Mouse (Mus musculus) heart, postnatal 0 days (tissue): ENCODE measurements around the gene Hipk2. TPM values are rescaled to one million over a fixed set of nuclear protein-coding genes. Genes with fewer than 3 reads are reported as not detected.
A peak's percentile ranks its signal among the peaks of the same experiment; 100 is the strongest.

Experiments used
- ATAC-seq: fragments of 200-750 bp; cut with Nextera tagmentation; 2 replicates; pipeline ENCODE4 v1.8.0; 2017; ENCODE audit warnings: low read depth, moderate number of reproducible peaks, moderate library complexity; ENCODE audit not compliant: insufficient read depth
- DNase-seq: peaks from one replicate; pipeline ENCODE4 v3.0.0-alpha.2; 2016; ENCODE audit warnings: low spot score
- H3K27ac ChIP-seq: fragments of 300-500 bp; sonication (generic); 2 replicates; pipeline ENCODE4 v1.5.1; 2014; ENCODE audit warnings: low read depth, mild to moderate bottlenecking
- H3K27me3 ChIP-seq: fragments of 300-500 bp; sonication (generic); 2 replicates; pipeline ENCODE4 v1.6.1; 2014; ENCODE audit warnings: low read length, mixed read lengths; ENCODE audit not compliant: control insufficient read depth, insufficient read depth
- H3K36me3 ChIP-seq: fragments of 300-500 bp; sonication (generic); replicated peaks from 2 replicates; pipeline ENCODE4 v1.6.1; 2014; ENCODE audit warnings: low read length, mixed read lengths; ENCODE audit not compliant: control insufficient read depth, insufficient read depth
- H3K4me1 ChIP-seq: fragments of 300-500 bp; sonication (generic); 2 replicates; pipeline ENCODE4 v1.6.1; 2014; ENCODE audit warnings: antibody characterized with exemption; ENCODE audit not compliant: control insufficient read depth, insufficient read depth
- H3K4me2 ChIP-seq: fragments of 300-500 bp; sonication (generic); 2 replicates; pipeline ENCODE4 v1.6.1; 2014; ENCODE audit warnings: low read depth, mild to moderate bottlenecking, low read length, moderate library complexity
- H3K4me3 ChIP-seq: fragments of 300-500 bp; sonication (generic); 2 replicates; pipeline ENCODE4 v1.5.1; 2014; ENCODE audit warnings: low read depth, low read length
- H3K9ac ChIP-seq: fragments of 300-500 bp; sonication (generic); replicated peaks from 2 replicates; pipeline ENCODE4 v1.6.1; 2014; ENCODE audit warnings: low read depth, low read length, mixed read lengths
- H3K9me3 ChIP-seq: fragments of 300-500 bp; sonication (generic); replicated peaks from 2 replicates; pipeline ENCODE4 v1.6.1; 2016; ENCODE audit warnings: low read length; ENCODE audit not compliant: control insufficient read depth
- CTCF ChIP-seq: IDR thresholded peaks from 2 replicates; pipeline ENCODE4 v1.5.1; 2016; ENCODE audit warnings: antibody characterized with exemption, control low read depth, low read depth
- EP300 ChIP-seq: IDR thresholded peaks from 2 replicates; pipeline ENCODE4 v1.6.1; 2016; ENCODE audit warnings: antibody characterized with exemption, low read depth
- WGBS: fragments of 180-500 bp; shearing (Covaris S2); extraction: QIAGEN DNeasy Blood & Tissue Kit; methylation state at CpG from one replicate; pipeline ENCODE4 v1.1.7; 2014; 5-methylcytosine and 5-hydroxymethylcytosine counted together
- polyA plus RNA-seq: library from polyadenylated mRNA; unstranded; fragments of >200 nt; fragmentation: Nextera tagmentation; extraction: Ambion mirVana; gene quantifications from 2 replicates; pipeline ENCODE4 v1.2.1, GENCODE M21; 2015
- total RNA-seq: library from RNA; depleted of rRNA; stranded (reverse); fragments of >200 nt; gene quantifications from 2 replicates; pipeline ENCODE4 v1.2.3, GENCODE M21; 2014; ENCODE audit warnings: low replicate concordance

Gene Hipk2
- total and polyA plus RNA-seq, 2 experiments from 2014 or later, result 9.8 to 45.0 TPM

- TF ChIP-seq CTCF (no peak), EP300 (no peak)
Observed at GRCm38 (mm10) chr6:38826857-38827256, 49.1 kb downstream of the Hipk2 start.

GRCm38 (mm10) chr6:38825886-38826285, 50.1 kb downstream of the Hipk2 start:
- H3K27ac ChIP-seq, result no peak overlapping the region
- no peak overlapping the region for H3K4me2 ChIP-seq
- H3K27me3 ChIP-seq, result no peaks in the 10 kb centered on the region
- H3K4me1 ChIP-seq, result peaks cover 16% of the 10 kb centered on the region
- no peak for DNase-seq
- H3K4me3 ChIP-seq, result no peak overlapping the region
- no peak overlapping the region for H3K9ac ChIP-seq
- no peaks in the 10 kb centered on the region for H3K9me3 ChIP-seq
- H3K36me3 ChIP-seq, result no peaks in the 10 kb centered on the region
- no peak for ATAC-seq
- TF ChIP-seq EP300 (no peak), CTCF (no peak)

More at GRCm38 (mm10) chr6:38826857-38827256, 49.1 kb downstream of the Hipk2 start:
- DNase-seq, result no peak
- Histone ChIP-seq H3K27ac (no peak overlapping the region), H3K4me3 (no peak overlapping the region), H3K9ac (no peak overlapping the region), H3K9me3 (no peaks in the 10 kb centered on the region), H3K27me3 (no peaks in the 10 kb centered on the region), H3K4me2 (no peak overlapping the region), H3K36me3 (no peaks in the 10 kb centered on the region), H3K4me1 (peaks cover 13% of the 10 kb centered on the region; the same call in 1 of the 2 replicates)
- WGBS, result 53% methylated on average over 3 of the region's 3 CpGs
- no peak for ATAC-seq

GRCm38 (mm10) chr6:38823827-38824226, 52.1 kb downstream of the Hipk2 start:
- ATAC-seq (no peak), DNase-seq (no peak)
- Histone ChIP-seq H3K4me2 (no peak overlapping the region), H3K27me3 (no peaks in the 10 kb centered on the region), H3K27ac (peak overlapping the region; percentile 12; the same call in 1 of the 2 replicates), H3K9ac (no peak overlapping the region), H3K4me3 (no peak overlapping the region), H3K36me3 (peaks cover 2% of the 10 kb centered on the region), H3K4me1 (peaks cover 16% of the 10 kb centered on the region), H3K9me3 (no peaks in the 10 kb centered on the region)
- TF ChIP-seq EP300 (no peak), CTCF (no peak)

- 97% methylated on average over 4 of the region's 4 CpGs for WGBS
- ATAC-seq, result no peak
Observed at GRCm38 (mm10) chr6:38823164-38823563, 52.8 kb downstream of the Hipk2 start.

GRCm38 (mm10) chr6:38821686-38822085, 54.3 kb downstream of the Hipk2 start:
- no peak overlapping the region for H3K27ac ChIP-seq
- 47% methylated on average over 2 of the region's 2 CpGs for WGBS

More at GRCm38 (mm10) chr6:38823164-38823563, 52.8 kb downstream of the Hipk2 start:
- no peak for DNase-seq
- Histone ChIP-seq H3K4me2 (no peak overlapping the region), H3K27me3 (no peaks in the 10 kb centered on the region), H3K27ac (no peak overlapping the region), H3K4me3 (no peak overlapping the region), H3K9me3 (no peaks in the 10 kb centered on the region), H3K4me1 (peaks cover 12% of the 10 kb centered on the region), H3K9ac (no peak overlapping the region), H3K36me3 (peaks cover 9% of the 10 kb centered on the region)
- TF ChIP-seq EP300 (no peak), CTCF (no peak)

GRCm38 (mm10) chr6:38820862-38821261, 55.1 kb downstream of the Hipk2 start:
- Histone ChIP-seq H3K36me3 (peaks cover 14% of the 10 kb centered on the region), H3K9ac (no peak overlapping the region), H3K27ac (no peak overlapping the region), H3K27me3 (no peaks in the 10 kb centered on the region), H3K4me3 (no peak overlapping the region), H3K9me3 (no peaks in the 10 kb centered on the region), H3K4me2 (no peak overlapping the region), H3K4me1 (peaks cover 17% of the 10 kb centered on the region)
- ATAC-seq (no peak), DNase-seq (no peak)
- WGBS, result 100% methylated on average over 1 of the region's 1 CpGs
- TF ChIP-seq EP300 (no peak), CTCF (no peak)

More at GRCm38 (mm10) chr6:38821686-38822085, 54.3 kb downstream of the Hipk2 start:
- ATAC-seq (no peak), DNase-seq (no peak)
- Histone ChIP-seq H3K27me3 (no peaks in the 10 kb centered on the region), H3K9ac (no peak overlapping the region), H3K9me3 (no peaks in the 10 kb centered on the region), H3K36me3 (peaks cover 14% of the 10 kb centered on the region), H3K4me3 (no peak overlapping the region), H3K4me1 (peaks cover 10% of the 10 kb centered on the region), H3K4me2 (no peak overlapping the region)
- TF ChIP-seq EP300 (no peak), CTCF (no peak)
